Mouse (Mus musculus) stomach, embryonic 15.5 days (tissue): ENCODE data around the gene Shisa4. TPM values are rescaled to one million over a fixed set of nuclear protein-coding genes. Genes with fewer than 3 reads are reported as not detected.

Experiments
- ATAC-seq: fragments of 200-750 bp; cut with Nextera tagmentation; 2 replicates; pipeline ENCODE4 v1.8.0; 2017; ENCODE audit warnings: low read depth, moderate number of reproducible peaks, moderate TSS enrichment; ENCODE audit not compliant: insufficient read depth, low FRiP score
- H3K27ac ChIP-seq: fragments of 300-500 bp; sonication (generic); 2 replicates; pipeline ENCODE4 v1.5.1; 2015; ENCODE audit warnings: mild to moderate bottlenecking, inconsistent platforms
- H3K27me3 ChIP-seq: fragments of 300-500 bp; sonication (generic); replicated peaks from 2 replicates; pipeline ENCODE4 v1.6.1; 2015; ENCODE audit warnings: inconsistent platforms
- H3K36me3 ChIP-seq: fragments of 300-500 bp; sonication (generic); 2 replicates; pipeline ENCODE4 v1.6.1; 2015; ENCODE audit warnings: inconsistent platforms
- H3K4me1 ChIP-seq: fragments of 300-500 bp; sonication (generic); 2 replicates; pipeline ENCODE4 v1.6.1; 2015; ENCODE audit warnings: inconsistent platforms
- H3K4me2 ChIP-seq: fragments of 300-500 bp; sonication (generic); 2 replicates; pipeline ENCODE4 v1.6.1; 2015; ENCODE audit warnings: mild to moderate bottlenecking, inconsistent platforms
- H3K4me3 ChIP-seq: fragments of 300-500 bp; sonication (generic); replicated peaks from 2 replicates; pipeline ENCODE4 v1.5.1; 2015; ENCODE audit warnings: inconsistent platforms
- H3K9ac ChIP-seq: fragments of 300-500 bp; sonication (generic); 2 replicates; pipeline ENCODE4 v1.6.1; 2015; ENCODE audit warnings: inconsistent platforms
- H3K9me3 ChIP-seq: fragments of 300-500 bp; sonication (generic); 2 replicates; pipeline ENCODE4 v1.6.1; 2016; ENCODE audit warnings: inconsistent platforms
- WGBS: fragments of 180-500 bp; shearing (Covaris S2); methylation state at CpG from one replicate; pipeline ENCODE4 v1.1.7; 2015; 5-methylcytosine and 5-hydroxymethylcytosine counted together
- polyA plus RNA-seq: library from polyadenylated mRNA; unstranded; fragments of >200 nt; fragmentation: Nextera tagmentation; extraction: Ambion mirVana; gene quantifications from 2 replicates; pipeline ENCODE4 v1.2.1, GENCODE M21; 2015

The Shisa4 gene
- polyA plus RNA-seq, 1 experiment from 2014 or later: 42.3 TPM

- 71% methylated on average over 15 of the region's 15 CpGs for WGBS
- H3K4me3 ChIP-seq: no peak overlapping the region
- no peak overlapping the region for H3K9ac ChIP-seq
- no peak for ATAC-seq
- H3K27me3 ChIP-seq: no peaks in the 10 kb centered on the region
- H3K36me3 ChIP-seq: peaks cover 25% of the 10 kb centered on the region
- no peaks in the 10 kb centered on the region for H3K9me3 ChIP-seq
- H3K27ac ChIP-seq: 0 out of 2 replicates have a peak overlapping the region, but pooled peaks have one; percentile 9
- H3K4me2 ChIP-seq: no peak overlapping the region
- peaks cover 1% of the 10 kb centered on the region; the same call in 1 of the 2 replicates for H3K4me1 ChIP-seq
These were observed 5.3 kb upstream of the Shisa4 start for GRCm38 (mm10) chr1:135380071-135380991.

- ATAC-seq: no peak
- H3K4me1 ChIP-seq: peaks cover 11% of the 10 kb centered on the region
- no peaks in the 10 kb centered on the region for H3K27me3 ChIP-seq
- 0 out of 2 replicates have a peak overlapping the region, but pooled peaks have one; percentile 40 for H3K27ac ChIP-seq
- no peak overlapping the region for H3K9ac ChIP-seq
- H3K4me2 ChIP-seq: no peak overlapping the region
- H3K9me3 ChIP-seq: no peaks in the 10 kb centered on the region
- WGBS: 40% methylated on average over 2 of the region's 2 CpGs
- H3K4me3 ChIP-seq: no peak overlapping the region
- peaks cover 15% of the 10 kb centered on the region; the same call in 1 of the 2 replicates for H3K36me3 ChIP-seq
These were observed 4.0 kb upstream of the Shisa4 start for GRCm38 (mm10) chr1:135379048-135379447.

GRCm38 (mm10) chr1:135378576-135378975, 3.5 kb upstream of the Shisa4 start:
- Histone ChIP-seq H3K27ac (no peak overlapping the region), H3K27me3 (no peaks in the 10 kb centered on the region), H3K9me3 (no peaks in the 10 kb centered on the region), H3K4me3 (no peak overlapping the region), H3K36me3 (peaks cover 10% of the 10 kb centered on the region; the same call in 1 of the 2 replicates), H3K4me2 (no peak overlapping the region), H3K4me1 (peaks cover 14% of the 10 kb centered on the region), H3K9ac (no peak overlapping the region)
- no peak for ATAC-seq
- WGBS: 56% methylated on average over 9 of the region's 9 CpGs

- Histone ChIP-seq H3K36me3 (no peaks in the 10 kb centered on the region), H3K4me1 (peaks cover 26% of the 10 kb centered on the region), H3K27me3 (no peaks in the 10 kb centered on the region), H3K9ac (peak overlapping the region; percentile 37), H3K4me3 (peak overlapping the region; percentile 57), H3K9me3 (no peaks in the 10 kb centered on the region), H3K4me2 (peak overlapping the region; percentile 89), H3K27ac (peak overlapping the region; percentile 27)
- 1% methylated on average over 19 of the region's 19 CpGs for WGBS
- no peak for ATAC-seq
These were observed 716 bp downstream of the Shisa4 start for GRCm38 (mm10) chr1:135374175-135374867.

- no peak for ATAC-seq
- Histone ChIP-seq H3K9ac (no peak overlapping the region), H3K36me3 (no peaks in the 10 kb centered on the region), H3K4me3 (no peak overlapping the region), H3K27me3 (no peaks in the 10 kb centered on the region), H3K9me3 (no peaks in the 10 kb centered on the region), H3K4me2 (no peak overlapping the region; the same call in 1 of the 2 replicates), H3K4me1 (peaks cover 32% of the 10 kb centered on the region), H3K27ac (no peak overlapping the region)
- 70% methylated on average over 4 of the region's 4 CpGs for WGBS
These were observed 1.8 kb downstream of the Shisa4 start for GRCm38 (mm10) chr1:135373171-135373677.

GRCm38 (mm10) chr1:135369415-135369814, 5.6 kb downstream of the Shisa4 start:
- no peaks in the 10 kb centered on the region for H3K9me3 ChIP-seq
- 68% methylated on average over 5 of the region's 5 CpGs for WGBS
- H3K4me3 ChIP-seq: no peak overlapping the region
- H3K9ac ChIP-seq: no peak overlapping the region
- H3K27me3 ChIP-seq: no peaks in the 10 kb centered on the region
- no peak for ATAC-seq
- no peak overlapping the region for H3K27ac ChIP-seq
- H3K36me3 ChIP-seq: no peaks in the 10 kb centered on the region
- peak overlapping the region; percentile 87; the same call in 1 of the 2 replicates for H3K4me2 ChIP-seq
- H3K4me1 ChIP-seq: peaks cover 29% of the 10 kb centered on the region

- ATAC-seq: peak; percentile 32
- H3K9me3 ChIP-seq: no peaks in the 10 kb centered on the region
- H3K9ac ChIP-seq: no peak overlapping the region
- WGBS: 11% methylated on average over 14 of the region's 14 CpGs
- peaks cover 25% of the 10 kb centered on the region for H3K4me1 ChIP-seq
- H3K36me3 ChIP-seq: no peaks in the 10 kb centered on the region
- peak overlapping the region; percentile 46 for H3K4me3 ChIP-seq
- H3K27ac ChIP-seq: no peak overlapping the region
- peak overlapping the region; percentile 87 for H3K4me2 ChIP-seq
- H3K27me3 ChIP-seq: no peaks in the 10 kb centered on the region
These were observed 6.1 kb downstream of the Shisa4 start for GRCm38 (mm10) chr1:135368982-135369381.

- Histone ChIP-seq H3K4me3 (peak overlapping the region; percentile 46), H3K9ac (no peak overlapping the region), H3K36me3 (no peaks in the 10 kb centered on the region), H3K4me2 (peak overlapping the region; percentile 87), H3K27me3 (no peaks in the 10 kb centered on the region), H3K9me3 (no peaks in the 10 kb centered on the region), H3K27ac (no peak overlapping the region), H3K4me1 (peaks cover 20% of the 10 kb centered on the region)
- peak; percentile 70 for ATAC-seq
- WGBS: 2% methylated on average over 20 of the region's 20 CpGs
These were observed 6.8 kb downstream of the Shisa4 start for GRCm38 (mm10) chr1:135368245-135368644.

GRCm38 (mm10) chr1:135367595-135367994, 7.4 kb downstream of the Shisa4 start:
- Histone ChIP-seq H3K27ac (no peak overlapping the region), H3K36me3 (no peaks in the 10 kb centered on the region), H3K4me1 (peaks cover 19% of the 10 kb centered on the region), H3K4me3 (no peak overlapping the region), H3K27me3 (no peaks in the 10 kb centered on the region), H3K4me2 (no peak overlapping the region), H3K9me3 (no peaks in the 10 kb centered on the region), H3K9ac (no peak overlapping the region)
- 66% methylated on average over 8 of the region's 8 CpGs for WGBS
- ATAC-seq: no peak

- WGBS: 66% methylated on average over 7 of the region's 7 CpGs
- H3K9ac ChIP-seq: no peak overlapping the region
- H3K9me3 ChIP-seq: no peaks in the 10 kb centered on the region
These were observed 8.0 kb downstream of the Shisa4 start for GRCm38 (mm10) chr1:135367005-135367404.

GRCm38 (mm10) chr1:135366380-135366779, 8.7 kb downstream of the Shisa4 start:
- Histone ChIP-seq H3K36me3 (no peaks in the 10 kb centered on the region), H3K9ac (no peak overlapping the region), H3K4me2 (no peak overlapping the region), H3K27me3 (no peaks in the 10 kb centered on the region), H3K27ac (no peak overlapping the region), H3K4me3 (no peak overlapping the region), H3K4me1 (peaks cover 16% of the 10 kb centered on the region), H3K9me3 (no peaks in the 10 kb centered on the region)
- no peak for ATAC-seq

More at GRCm38 (mm10) chr1:135367005-135367404, 8.0 kb downstream of the Shisa4 start:
- no peak overlapping the region for H3K4me3 ChIP-seq
- no peaks in the 10 kb centered on the region for H3K27me3 ChIP-seq
- no peaks in the 10 kb centered on the region for H3K36me3 ChIP-seq
- no peak for ATAC-seq
- peaks cover 19% of the 10 kb centered on the region for H3K4me1 ChIP-seq
- H3K4me2 ChIP-seq: no peak overlapping the region
- no peak overlapping the region for H3K27ac ChIP-seq

GRCm38 (mm10) chr1:135363446-135363845, 11.6 kb downstream of the Shisa4 start:
- Histone ChIP-seq H3K9ac (no peak overlapping the region), H3K4me1 (peaks cover 10% of the 10 kb centered on the region), H3K4me2 (no peak overlapping the region), H3K9me3 (no peaks in the 10 kb centered on the region), H3K27ac (no peak overlapping the region), H3K36me3 (no peaks in the 10 kb centered on the region), H3K4me3 (no peak overlapping the region), H3K27me3 (no peaks in the 10 kb centered on the region)
- no peak for ATAC-seq
- WGBS: 75% methylated on average over 8 of the region's 8 CpGs
